Mouse (Mus musculus) kidney, adult 2 months (tissue): ENCODE results near the gene St8sia1.

Source experiments
- CTCF ChIP-seq: fragments of 200-500 bp; conservative IDR thresholded peaks from 2 replicates; pipeline ENCODE4 v1.5.1; 2011; ENCODE audit warnings: low read depth, mild to moderate bottlenecking, control low read depth, low read length, moderate library complexity, mixed read lengths; ENCODE audit not compliant: insufficient read depth, insufficient read length
- POLR2A ChIP-seq: fragments of 200-500 bp; IDR thresholded peaks from one replicate; pipeline ENCODE4 v1.6.1; 2011; ENCODE audit warnings: low read depth, low read length, control low read depth

DNA sequence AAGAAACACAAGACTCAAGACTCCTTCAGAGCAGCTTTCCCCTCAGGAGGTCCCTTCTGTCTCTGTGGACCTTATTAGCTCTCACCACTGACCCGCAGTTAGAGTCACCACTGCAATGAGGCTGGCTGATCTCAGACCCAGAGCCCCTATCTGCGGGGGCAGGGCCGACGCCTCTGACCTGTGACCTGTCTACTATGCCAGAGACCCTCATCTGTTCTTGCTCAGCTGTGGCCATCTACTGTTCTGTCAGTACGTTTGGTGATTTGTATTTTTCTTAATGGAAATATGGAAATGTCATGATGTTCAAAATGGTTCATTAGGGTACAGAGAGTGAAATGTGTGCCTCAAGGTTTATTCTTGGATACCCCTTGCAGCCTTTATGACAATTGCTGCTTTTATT, 114.9 kb downstream of the St8sia1 start:
- TF ChIP-seq POLR2A (no peak), CTCF (no peak)
